Mouse (Mus musculus): ENCODE measurements around the gene Gm20517. TPM values are rescaled to one million over a fixed set of nuclear protein-coding genes. Genes with fewer than 3 reads are reported as not detected.
"Not testable (repeated sequence)": the region's sequence is repeated elsewhere in the genome, so short reads cannot be mapped to it uniquely, and the experiment has no call there.

The Gm20517 gene
- total RNA-seq, 4 experiments from 2014 or later = 3.5 to 6.0 (median 5.1) TPM

GRCm38 (mm10) chr17:47628851-47629676, 17.7 kb downstream of the Gm20517 start:
- DNase-seq = peak; percentile 90

GRCm38 (mm10) chr17:47629717-47630677, 18.6 kb downstream of the Gm20517 start:
- peak; percentile 50 for DNase-seq

GRCm38 (mm10) chr17:47630678-47631065, 19.3 kb downstream of the Gm20517 start, which contains the start of gene Usp49:
Gene Usp49 (plus strand): TSS chr17:47630690.
- no peak for DNase-seq

GRCm38 (mm10) chr17:47632181-47632840, 20.9 kb downstream of the Gm20517 start:
- DNase-seq = no peak

- no peak for DNase-seq
Observed at GRCm38 (mm10) chr17:47633999-47634770, 22.8 kb downstream of the Gm20517 start.

GRCm38 (mm10) chr17:47642992-47643391, 31.6 kb downstream of the Gm20517 start:
- no peak for DNase-seq

- peak; percentile 32 for DNase-seq
Observed at GRCm38 (mm10) chr17:47646683-47647082, 35.3 kb downstream of the Gm20517 start.

- no peak for DNase-seq
Observed at GRCm38 (mm10) chr17:47648966-47649365, 37.6 kb downstream of the Gm20517 start.

GRCm38 (mm10) chr17:47651953-47652352, 40.6 kb downstream of the Gm20517 start:
- DNase-seq = no peak

GRCm38 (mm10) chr17:47654346-47654745, 43.0 kb downstream of the Gm20517 start:
- not testable (repeated sequence) for DNase-seq

GRCm38 (mm10) chr17:47655697-47656096, 44.3 kb downstream of the Gm20517 start:
- no peak for DNase-seq

- no peak for DNase-seq
Observed at GRCm38 (mm10) chr17:47657901-47658300, 46.5 kb downstream of the Gm20517 start.

- no peak for DNase-seq
Observed at GRCm38 (mm10) chr17:47658741-47659243, 47.4 kb downstream of the Gm20517 start.

- DNase-seq = no peak
Observed at GRCm38 (mm10) chr17:47663009-47663713, 51.8 kb downstream of the Gm20517 start.

- no peak for DNase-seq
Observed at GRCm38 (mm10) chr17:47664474-47664873, 53.1 kb downstream of the Gm20517 start.

GRCm38 (mm10) chr17:47669166-47669565, 57.8 kb downstream of the Gm20517 start:
- DNase-seq = no peak

- no peak for DNase-seq
Observed at GRCm38 (mm10) chr17:47671988-47672310, 60.6 kb downstream of the Gm20517 start.

GRCm38 (mm10) chr17:47672311-47673111, 61.1 kb downstream of the Gm20517 start:
- DNase-seq = peak; percentile 42

GRCm38 (mm10) chr17:47676581-47676980, 65.2 kb downstream of the Gm20517 start:
- DNase-seq = peak; percentile 41

- DNase-seq = no peak
Observed at GRCm38 (mm10) chr17:47678238-47678637, 66.8 kb downstream of the Gm20517 start.

Measured in adrenal gland, adult 8-10 months (tissue).